Mouse (Mus musculus) stomach, embryonic 16.5 days (tissue): ENCODE results near the gene H2-DMb1. TPM values are rescaled to one million over a fixed set of nuclear protein-coding genes. Genes with fewer than 3 reads are reported as not detected.

Experiments used
- ATAC-seq: fragments of 200-750 bp; cut with Nextera tagmentation; 2 replicates; pipeline ENCODE4 v1.8.0; 2017; ENCODE audit warnings: moderate number of reproducible peaks, moderate TSS enrichment; ENCODE audit not compliant: insufficient read depth, low FRiP score
- H3K27ac ChIP-seq: fragments of 300-500 bp; sonication (generic); 2 replicates; pipeline ENCODE4 v1.5.1; 2014; ENCODE audit warnings: low read length
- H3K27me3 ChIP-seq: fragments of 300-500 bp; sonication (generic); 2 replicates; pipeline ENCODE4 v1.6.1; 2014; ENCODE audit warnings: low read length, control low read depth, mixed read lengths; ENCODE audit not compliant: control insufficient read depth, insufficient read depth
- H3K36me3 ChIP-seq: fragments of 300-500 bp; sonication (generic); 2 replicates; pipeline ENCODE4 v1.6.1; 2014; ENCODE audit warnings: low read length; ENCODE audit not compliant: control insufficient read depth, insufficient read depth
- H3K4me1 ChIP-seq: fragments of 300-500 bp; sonication (generic); 2 replicates; pipeline ENCODE4 v1.6.1; 2014; ENCODE audit warnings: low read length, control low read depth, mixed read lengths; ENCODE audit not compliant: control insufficient read depth, insufficient read depth
- H3K4me2 ChIP-seq: fragments of 300-500 bp; sonication (generic); 2 replicates; pipeline ENCODE4 v1.6.1; 2014; ENCODE audit warnings: low read depth, low read length, mixed read lengths
- H3K4me3 ChIP-seq: fragments of 300-500 bp; sonication (generic); replicated peaks from 2 replicates; pipeline ENCODE4 v1.5.1; 2014; ENCODE audit warnings: mild to moderate bottlenecking, low read length
- H3K9ac ChIP-seq: fragments of 300-500 bp; sonication (generic); 2 replicates; pipeline ENCODE4 v1.6.1; 2014; ENCODE audit warnings: low read length
- H3K9me3 ChIP-seq: fragments of 300-500 bp; sonication (generic); replicated peaks from 2 replicates; pipeline ENCODE4 v1.6.1; 2016; ENCODE audit warnings: low read length, control low read depth; ENCODE audit not compliant: control insufficient read depth
- WGBS: fragments of 180-500 bp; shearing (Covaris S2); extraction: QIAGEN DNeasy Blood & Tissue Kit; methylation state at CpG from one replicate; pipeline ENCODE4 v1.1.7; 2014; 5-methylcytosine and 5-hydroxymethylcytosine counted together
- polyA plus RNA-seq: library from polyadenylated mRNA; unstranded; fragments of >200 nt; fragmentation: Nextera tagmentation; extraction: Ambion mirVana; gene quantifications from 2 replicates; pipeline ENCODE4 v1.2.1, GENCODE M21; 2015

H2-DMb1 gene
- polyA plus RNA-seq, 1 experiment from 2014 or later, result 2.0 TPM

- H3K9me3 ChIP-seq, result no peaks in the 10 kb centered on the region
- H3K27ac ChIP-seq, result no peak overlapping the region
- H3K9ac ChIP-seq, result no peak overlapping the region
- no peak for ATAC-seq
- WGBS, result 85% methylated on average over 16 of the region's 16 CpGs
- H3K4me2 ChIP-seq, result no peak overlapping the region
- H3K4me3 ChIP-seq, result no peak overlapping the region
- peaks cover 30% of the 10 kb centered on the region for H3K27me3 ChIP-seq
- H3K36me3 ChIP-seq, result no peaks in the 10 kb centered on the region
- H3K4me1 ChIP-seq, result peaks cover 19% of the 10 kb centered on the region
Observed at GRCm38 (mm10) chr17:34200772-34201505, 48.1 kb downstream of the H2-DMb1 start.

- WGBS, result 67% methylated on average over 7 of the region's 7 CpGs
- H3K27me3 ChIP-seq, result peaks cover 24% of the 10 kb centered on the region
- ATAC-seq, result no peak
Observed at GRCm38 (mm10) chr17:34201506-34202055, 48.7 kb downstream of the H2-DMb1 start.

GRCm38 (mm10) chr17:34202760-34203442 lies 50.0 kb downstream of the H2-DMb1 start:
- no peak for ATAC-seq
- Histone ChIP-seq H3K4me3 (no peak overlapping the region), H3K4me1 (peaks cover 14% of the 10 kb centered on the region), H3K4me2 (no peak overlapping the region), H3K36me3 (no peaks in the 10 kb centered on the region), H3K9me3 (no peaks in the 10 kb centered on the region), H3K27ac (no peak overlapping the region), H3K9ac (no peak overlapping the region), H3K27me3 (peaks cover 15% of the 10 kb centered on the region)
- WGBS, result 78% methylated on average over 4 of the region's 4 CpGs

More at GRCm38 (mm10) chr17:34201506-34202055, 48.7 kb downstream of the H2-DMb1 start:
- Histone ChIP-seq H3K4me2 (no peak overlapping the region), H3K9me3 (no peaks in the 10 kb centered on the region), H3K4me3 (no peak overlapping the region), H3K27ac (no peak overlapping the region), H3K9ac (no peak overlapping the region), H3K4me1 (peaks cover 19% of the 10 kb centered on the region), H3K36me3 (no peaks in the 10 kb centered on the region)

GRCm38 (mm10) chr17:34203444-34203843 lies 50.6 kb downstream of the H2-DMb1 start, which contains the start of gene Tap2:
Gene Tap2, plus strand, starts transcription at chr17:34203527.
- 78% methylated on average over 5 of the region's 5 CpGs for WGBS
- H3K36me3 ChIP-seq, result no peaks in the 10 kb centered on the region
- ATAC-seq, result no peak
- H3K4me3 ChIP-seq, result peak within 1 kb of the TSS; percentile 84
- peak within 1 kb of the TSS; percentile 81 for H3K9ac ChIP-seq
- H3K4me1 ChIP-seq, result peaks cover 9% of the 10 kb centered on the region
- no peak within 1 kb of the TSS for H3K27ac ChIP-seq
- H3K27me3 ChIP-seq, result peaks cover 13% of the 10 kb centered on the region
- H3K4me2 ChIP-seq, result peak within 1 kb of the TSS; percentile 98
- no peaks in the 10 kb centered on the region for H3K9me3 ChIP-seq

- Histone ChIP-seq H3K9ac (peak overlapping the region; percentile 81), H3K4me1 (peaks cover 8% of the 10 kb centered on the region), H3K9me3 (no peaks in the 10 kb centered on the region), H3K27ac (no peak overlapping the region), H3K4me2 (peak overlapping the region; percentile 98), H3K36me3 (no peaks in the 10 kb centered on the region), H3K4me3 (peak overlapping the region; percentile 84), H3K27me3 (peaks cover 7% of the 10 kb centered on the region)
- 2% methylated on average over 44 of the region's 44 CpGs for WGBS
- ATAC-seq, result peak; percentile 67; the same call in 1 of the 2 replicates
Observed at GRCm38 (mm10) chr17:34204303-34205010, 51.6 kb downstream of the H2-DMb1 start.

- Histone ChIP-seq H3K4me2 (peak overlapping the region; percentile 98), H3K9ac (peak overlapping the region; percentile 81), H3K9me3 (no peaks in the 10 kb centered on the region; the same call in 1 of the 2 replicates), H3K27me3 (peaks cover 3% of the 10 kb centered on the region), H3K4me3 (peak overlapping the region; percentile 84), H3K4me1 (peaks cover 8% of the 10 kb centered on the region), H3K27ac (no peak overlapping the region), H3K36me3 (no peaks in the 10 kb centered on the region)
- WGBS, result 18% methylated on average over 18 of the region's 18 CpGs
- peak; percentile 39; the same call in 1 of the 2 replicates for ATAC-seq
Observed at GRCm38 (mm10) chr17:34205021-34205745, 52.3 kb downstream of the H2-DMb1 start.

- H3K9ac ChIP-seq, result no peak overlapping the region
- WGBS, result 22% methylated on average over 9 of the region's 9 CpGs
- no peak for ATAC-seq
- H3K27me3 ChIP-seq, result peaks cover 3% of the 10 kb centered on the region
- H3K4me2 ChIP-seq, result peak overlapping the region; percentile 98
- H3K27ac ChIP-seq, result no peak overlapping the region
- H3K36me3 ChIP-seq, result no peaks in the 10 kb centered on the region
- peaks cover 8% of the 10 kb centered on the region for H3K4me1 ChIP-seq
- H3K4me3 ChIP-seq, result 0 out of 2 replicates have a peak overlapping the region, but pooled peaks have one; percentile 84
- H3K9me3 ChIP-seq, result no peaks in the 10 kb centered on the region; the same call in 1 of the 2 replicates
Observed at GRCm38 (mm10) chr17:34205746-34206176, 52.9 kb downstream of the H2-DMb1 start.

- H3K4me3 ChIP-seq, result no peak overlapping the region
- H3K27me3 ChIP-seq, result peaks cover 3% of the 10 kb centered on the region
- H3K4me1 ChIP-seq, result peaks cover 8% of the 10 kb centered on the region
- no peak overlapping the region for H3K27ac ChIP-seq
- no peak for ATAC-seq
- no peaks in the 10 kb centered on the region; the same call in 1 of the 2 replicates for H3K9me3 ChIP-seq
- no peak overlapping the region for H3K9ac ChIP-seq
- H3K4me2 ChIP-seq, result no peak overlapping the region
- no peaks in the 10 kb centered on the region for H3K36me3 ChIP-seq
- 77% methylated on average over 5 of the region's 5 CpGs for WGBS
Observed at GRCm38 (mm10) chr17:34206731-34207130, 53.9 kb downstream of the H2-DMb1 start.
